Mouse (Mus musculus): ENCODE measurements around the gene Setd1b.
"Not testable (repeated sequence)": the region's sequence is repeated elsewhere in the genome, so short reads cannot be mapped to it uniquely, and the experiment has no call there.

Setd1b gene

GRCm38 (mm10) chr5:123202771-123203170 lies 60.8 kb downstream of the Setd1b start:
- DNase-seq (ENCODE audit: low spot score) = not testable (repeated sequence)

- DNase-seq (ENCODE audit: low spot score) = not testable (repeated sequence)
Measured at GRCm38 (mm10) chr5:123203591-123203990, 61.6 kb downstream of the Setd1b start.
